Mouse (Mus musculus) embryonic facial prominence, embryonic 10.5 days (tissue): ENCODE data around the gene Fitm1. TPM values are rescaled to one million over a fixed set of nuclear protein-coding genes. Genes with fewer than 3 reads are reported as not detected.
A peak's percentile ranks its signal among the peaks of the same experiment; 100 is the strongest.

ENCODE experiments used
- DNase-seq: peaks from one replicate; pipeline ENCODE4 v3.0.0-alpha.2; 2017; ENCODE audit warnings: low spot score
- H3K27ac ChIP-seq: fragments of 300-500 bp; sonication (generic); replicated peaks from 2 replicates; pipeline ENCODE4 v1.5.1; 2016; ENCODE audit warnings: mild to moderate bottlenecking
- H3K27me3 ChIP-seq: fragments of 300-500 bp; sonication (generic); replicated peaks from 2 replicates; pipeline ENCODE4 v1.6.1; 2016; ENCODE audit warnings: low read depth, mild to moderate bottlenecking; ENCODE audit not compliant: poor library complexity, severe bottlenecking
- H3K36me3 ChIP-seq: fragments of 300-500 bp; sonication (generic); replicated peaks from 2 replicates; pipeline ENCODE4 v1.6.1; 2016; ENCODE audit warnings: mild to moderate bottlenecking, moderate library complexity
- H3K4me1 ChIP-seq: fragments of 300-500 bp; sonication (generic); 2 replicates; pipeline ENCODE4 v1.6.1; 2016
- H3K4me3 ChIP-seq: fragments of 300-500 bp; sonication (generic); 2 replicates; pipeline ENCODE4 v1.5.1; 2016; ENCODE audit warnings: mild to moderate bottlenecking, moderate library complexity
- H3K9me3 ChIP-seq: fragments of 300-500 bp; sonication (generic); 2 replicates; pipeline ENCODE4 v1.6.1; 2016; ENCODE audit warnings: mild to moderate bottlenecking
- WGBS: fragments of 180-500 bp; shearing (Covaris S2); methylation state at CpG from one replicate; pipeline ENCODE4 v1.1.7; 2016; 5-methylcytosine and 5-hydroxymethylcytosine counted together
- polyA plus RNA-seq: library from polyadenylated mRNA; unstranded; fragments of >200 nt; fragmentation: Nextera tagmentation; extraction: Ambion mirVana; gene quantifications from 2 replicates; pipeline ENCODE4 v1.2.1, GENCODE M21; 2016

The Fitm1 gene
- polyA plus RNA-seq, 1 experiment from 2014 or later, result 1.1 TPM

DNA sequence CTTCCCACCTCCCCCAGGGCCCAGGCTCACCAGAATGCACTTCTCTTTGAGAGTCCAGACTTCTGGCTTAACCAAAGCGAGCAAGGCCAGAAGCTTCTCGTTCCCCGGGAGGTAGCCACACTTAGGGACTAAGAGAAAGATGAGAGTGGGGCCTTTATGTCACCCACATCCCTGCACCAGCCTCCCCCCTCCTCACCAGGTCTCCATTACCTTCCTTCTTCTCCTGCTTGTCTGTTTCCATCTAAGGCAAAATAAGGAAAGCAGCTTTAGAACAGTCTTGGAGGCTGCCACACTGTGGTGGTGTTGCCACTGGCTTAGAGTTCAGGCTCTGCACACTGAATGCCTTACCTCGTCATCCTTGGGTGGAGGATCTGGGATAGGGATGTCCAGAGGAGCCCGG is 13.9 kb downstream of the Fitm1 start:
- Histone ChIP-seq H3K36me3 (peaks cover 39% of the 10 kb centered on the region), H3K27me3 (peaks cover 9% of the 10 kb centered on the region), H3K9me3 (no peaks in the 10 kb centered on the region), H3K4me3 (no peak overlapping the region), H3K27ac (no peak overlapping the region), H3K4me1 (peaks cover 42% of the 10 kb centered on the region)
- no peak for DNase-seq
- WGBS, result 90% methylated on average over 5 of the region's 5 CpGs

DNA sequence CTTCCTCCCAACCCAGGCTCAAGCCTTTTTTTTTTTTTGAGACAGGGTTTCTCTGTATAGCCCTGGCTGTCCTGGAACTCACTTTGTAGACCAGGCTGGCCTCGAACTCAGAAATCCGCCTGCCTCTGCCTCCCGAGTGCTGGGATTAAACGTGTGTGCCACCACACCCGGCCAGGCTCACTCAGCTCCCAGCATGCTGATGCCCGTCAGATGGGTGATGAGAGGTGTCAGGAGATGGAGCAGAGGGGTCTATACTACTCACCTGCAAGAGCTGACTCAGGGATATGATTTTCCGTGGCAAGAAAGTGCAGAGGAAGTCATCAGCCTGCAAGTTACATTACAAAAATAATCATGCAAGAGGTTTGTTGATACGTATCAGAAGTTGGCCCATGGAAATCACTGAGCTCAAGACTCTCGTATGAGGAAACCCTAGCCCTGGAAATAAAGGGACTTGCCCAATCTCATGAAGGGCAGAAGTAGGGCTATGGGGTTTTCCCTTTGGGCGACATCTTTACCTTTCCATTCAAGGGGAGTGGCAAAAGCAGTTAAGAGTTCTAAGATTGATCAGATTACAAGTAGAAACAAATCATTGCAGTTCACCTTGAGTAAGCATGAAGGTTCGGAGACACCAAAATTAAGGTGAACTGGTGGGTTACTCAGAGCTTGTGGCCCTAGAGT is 14.5 kb downstream of the Fitm1 start:
- Histone ChIP-seq H3K36me3 (peaks cover 45% of the 10 kb centered on the region), H3K4me1 (peaks cover 36% of the 10 kb centered on the region), H3K4me3 (peak overlapping the region; percentile 70), H3K27me3 (peaks cover 2% of the 10 kb centered on the region; the same call in 1 of the 2 replicates), H3K27ac (peak overlapping the region; percentile 92; the same call in 1 of the 2 replicates), H3K9me3 (no peaks in the 10 kb centered on the region)
- no peak for DNase-seq
- 90% methylated on average over 11 of the region's 11 CpGs for WGBS

DNA sequence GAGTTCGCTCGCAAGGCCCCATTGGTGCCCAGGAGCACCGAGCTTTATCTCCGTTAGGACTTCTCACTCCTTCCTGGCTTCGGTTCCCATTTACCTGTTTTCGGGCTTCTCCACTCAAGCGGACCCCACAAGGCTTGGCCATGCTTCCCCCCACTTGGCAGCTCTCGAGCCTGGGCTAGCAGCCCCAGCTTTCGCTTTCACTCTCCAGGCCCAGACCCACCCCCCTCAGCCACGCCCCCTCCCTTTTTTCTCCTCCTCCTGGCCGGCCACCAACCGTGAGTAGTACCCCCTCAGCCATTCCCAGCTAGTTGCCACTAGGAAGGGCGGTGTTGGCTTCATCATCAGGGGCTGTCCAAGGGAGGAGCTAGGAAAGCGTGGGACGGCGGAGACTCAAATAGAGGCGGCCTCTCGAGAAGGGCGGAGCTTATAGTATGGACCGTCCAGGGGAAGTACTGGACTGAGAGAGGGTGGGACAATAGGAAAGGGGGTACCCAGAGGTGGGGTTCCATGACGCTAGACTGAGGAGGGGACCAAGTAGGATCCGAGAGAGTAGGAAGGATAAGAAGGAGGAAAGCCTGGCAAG is 15.4 kb downstream of the Fitm1 start, which contains the start of gene Psme2:
TSS of gene Psme2 (minus strand) at position 366 of the 583 bp plus-strand sequence.
- H3K9me3 ChIP-seq, result no peaks in the 10 kb centered on the region
- peaks cover 28% of the 10 kb centered on the region for H3K4me1 ChIP-seq
- no peaks in the 10 kb centered on the region for H3K27me3 ChIP-seq
- DNase-seq, result peak; percentile 95
- H3K36me3 ChIP-seq, result peaks cover 55% of the 10 kb centered on the region
- H3K27ac ChIP-seq, result peak within 1 kb of the TSS; percentile 92
- 2% methylated on average over 22 of the region's 22 CpGs for WGBS
- H3K4me3 ChIP-seq, result peak within 1 kb of the TSS; percentile 70

DNA sequence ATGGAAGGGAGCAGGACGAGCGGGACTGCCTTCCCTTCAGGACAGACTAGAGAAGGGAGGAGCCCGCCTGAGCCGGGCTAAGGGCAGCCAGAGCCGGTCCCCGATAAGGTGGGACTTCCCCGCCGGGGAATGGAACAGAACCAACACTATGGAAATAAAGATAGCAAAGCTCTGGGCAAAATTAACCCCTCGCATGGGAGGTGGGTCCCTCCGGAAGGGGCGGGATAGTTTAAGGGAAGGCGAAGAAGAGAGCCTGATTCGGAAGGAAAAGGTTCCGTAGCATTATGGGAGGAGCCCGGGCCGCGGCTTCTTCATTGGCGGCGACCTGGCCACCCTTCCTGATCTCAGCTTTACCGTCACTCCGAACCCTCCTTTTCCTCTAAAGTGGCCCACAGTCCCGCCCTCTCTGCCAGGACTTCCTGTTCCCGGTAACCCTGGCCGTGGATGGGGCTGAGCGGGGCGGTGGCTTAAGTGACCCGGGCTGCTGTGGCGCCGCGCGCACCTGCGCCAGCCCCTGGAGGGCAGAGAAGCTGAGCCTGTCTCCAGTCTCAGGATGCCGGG is 16.0 kb downstream of the Fitm1 start, which contains the start of gene Rnf31:
TSS of gene Rnf31 (plus strand) at position 378 of the 561 bp plus-strand sequence.
- DNase-seq, result peak; percentile 94
- Histone ChIP-seq H3K4me3 (peak within 1 kb of the TSS; percentile 70), H3K27ac (peak within 1 kb of the TSS; percentile 92), H3K27me3 (no peaks in the 10 kb centered on the region), H3K9me3 (no peaks in the 10 kb centered on the region), H3K36me3 (peaks cover 60% of the 10 kb centered on the region), H3K4me1 (peaks cover 28% of the 10 kb centered on the region)
- WGBS, result under 1% methylated on average over 33 of the region's 33 CpGs

DNA sequence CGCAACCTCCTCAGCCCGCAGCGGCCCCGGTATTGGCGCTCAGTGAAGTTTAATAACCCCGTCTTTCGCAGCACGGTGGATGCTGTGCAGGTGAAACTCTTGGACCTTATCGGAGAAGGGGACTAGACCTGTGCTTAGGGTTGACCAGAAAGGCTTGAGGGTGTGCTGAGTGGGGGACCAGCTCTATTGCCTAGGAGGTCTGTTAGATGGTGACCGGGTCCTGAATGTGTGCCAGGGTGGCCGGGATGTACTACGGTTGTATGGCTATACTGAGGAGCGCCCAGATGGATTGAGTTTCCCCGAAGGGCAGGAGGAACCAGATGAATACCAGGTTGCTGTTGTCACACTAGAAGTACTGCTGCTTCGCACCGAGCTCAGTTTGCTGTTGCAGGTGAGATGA is 16.8 kb downstream of the Fitm1 start:
- peak; percentile 18 for DNase-seq
- Histone ChIP-seq H3K9me3 (no peaks in the 10 kb centered on the region), H3K4me1 (peaks cover 28% of the 10 kb centered on the region), H3K36me3 (peaks cover 64% of the 10 kb centered on the region), H3K27me3 (no peaks in the 10 kb centered on the region), H3K4me3 (peak overlapping the region; percentile 70), H3K27ac (peak overlapping the region; percentile 92)
- 8% methylated on average over 16 of the region's 16 CpGs for WGBS

DNA sequence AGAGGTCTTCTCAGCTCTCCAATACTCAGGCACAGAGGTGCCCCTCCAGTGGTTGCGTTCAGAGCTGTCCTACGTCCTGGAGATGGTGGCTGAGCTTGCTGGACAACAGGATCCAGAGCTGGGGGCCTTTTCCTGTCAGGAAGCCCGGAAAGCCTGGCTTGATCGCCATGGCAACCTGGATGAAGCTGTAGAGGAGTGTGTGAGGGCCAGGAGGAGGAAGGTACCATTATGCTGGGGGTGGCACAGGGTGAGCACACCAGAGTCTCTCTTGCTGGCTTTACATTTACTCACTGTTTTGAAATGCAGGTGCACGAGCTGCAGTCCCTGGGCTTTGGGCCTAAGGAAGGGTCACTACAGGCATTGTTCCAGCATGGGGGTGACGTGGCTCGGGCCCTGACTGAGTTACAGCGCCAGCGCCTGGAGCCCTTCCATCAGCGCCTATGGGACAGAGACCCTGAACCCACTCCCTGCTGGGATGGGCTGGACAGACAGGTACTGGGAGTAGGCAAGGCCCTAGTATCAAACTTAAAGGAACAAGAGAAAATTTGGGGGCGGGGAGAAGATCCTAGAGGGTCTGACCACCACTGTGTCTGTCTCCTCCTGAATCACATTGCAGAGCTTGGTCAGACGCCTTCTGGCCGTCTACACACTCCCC is 20.7 kb downstream of the Fitm1 start:
- 86% methylated on average over 13 of the region's 13 CpGs for WGBS
- Histone ChIP-seq H3K4me1 (peaks cover 18% of the 10 kb centered on the region), H3K27me3 (no peaks in the 10 kb centered on the region), H3K9me3 (no peaks in the 10 kb centered on the region), H3K36me3 (peaks cover 82% of the 10 kb centered on the region), H3K4me3 (no peak overlapping the region), H3K27ac (no peak overlapping the region)
- DNase-seq, result no peak

DNA sequence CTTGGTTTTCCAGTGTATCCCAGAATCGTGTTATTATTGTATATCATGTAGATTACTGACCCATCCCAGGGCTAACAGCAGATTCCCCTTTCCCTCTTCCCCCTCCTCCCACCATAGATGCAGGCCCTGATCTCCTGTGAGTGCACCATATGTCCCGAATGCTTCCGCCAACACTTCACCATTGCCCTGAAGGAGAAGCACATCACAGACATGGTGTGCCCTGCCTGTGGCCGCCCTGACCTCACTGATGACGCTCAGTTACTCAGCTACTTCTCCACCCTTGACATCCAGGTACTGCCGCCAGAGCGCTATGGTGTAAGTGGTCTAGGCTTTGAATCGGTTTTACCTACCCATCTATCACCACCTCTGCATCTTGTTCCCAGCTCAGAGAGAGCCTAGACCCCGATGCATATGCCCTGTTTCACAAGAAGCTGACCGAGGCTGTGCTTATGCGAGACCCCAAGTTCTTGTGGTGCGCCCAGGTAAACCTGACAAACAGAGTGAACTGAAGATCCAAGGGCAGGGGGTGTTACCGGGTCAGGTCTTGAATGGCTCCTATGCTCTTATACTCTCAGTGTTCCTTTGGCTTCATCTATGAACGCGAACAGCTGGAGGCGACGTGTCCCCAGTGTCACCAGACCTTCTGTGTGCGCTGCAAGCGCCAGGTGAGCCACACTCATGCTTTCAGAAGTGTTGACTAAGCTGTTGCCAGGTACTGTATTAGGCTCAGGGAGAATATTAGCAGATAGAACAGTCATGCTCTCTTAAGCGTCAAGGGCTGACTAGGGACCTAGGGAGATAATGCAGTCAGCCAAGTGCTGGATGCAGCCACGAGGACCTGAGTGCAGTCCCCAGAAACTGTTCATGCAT is 23.3 kb downstream of the Fitm1 start:
- 94% methylated on average over 21 of the region's 21 CpGs for WGBS
- no peaks in the 10 kb centered on the region for H3K27me3 ChIP-seq
- H3K9me3 ChIP-seq, result no peaks in the 10 kb centered on the region
- H3K4me3 ChIP-seq, result no peak overlapping the region
- H3K4me1 ChIP-seq, result peaks cover 10% of the 10 kb centered on the region
- no peak overlapping the region for H3K27ac ChIP-seq
- DNase-seq, result no peak
- H3K36me3 ChIP-seq, result peaks cover 100% of the 10 kb centered on the region

DNA sequence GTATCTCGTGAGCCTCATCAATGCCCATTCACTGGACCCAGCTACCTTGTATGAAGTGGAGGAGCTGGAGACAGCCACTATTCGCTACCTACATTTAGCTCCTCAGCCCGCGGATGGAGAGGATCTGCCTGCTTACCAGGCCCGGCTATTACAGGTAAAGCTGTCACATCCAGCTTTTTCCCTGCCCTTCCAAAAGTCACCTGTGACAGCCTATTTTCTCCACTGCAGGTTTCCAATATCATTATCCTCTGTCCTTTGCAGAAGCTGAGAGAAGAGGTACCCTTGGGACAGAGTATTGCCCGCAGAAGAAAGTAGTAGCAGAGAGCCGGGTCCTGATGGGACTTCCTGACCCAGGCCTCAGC is 27.8 kb downstream of the Fitm1 start, which contains the start of gene Irf9:
TSS of gene Irf9 (plus strand) at position 301 of the 362 bp plus-strand sequence.
- Histone ChIP-seq H3K36me3 (peaks cover 95% of the 10 kb centered on the region), H3K4me3 (peak within 1 kb of the TSS; percentile 46), H3K4me1 (peaks cover 20% of the 10 kb centered on the region), H3K9me3 (no peaks in the 10 kb centered on the region), H3K27ac (peak within 1 kb of the TSS; percentile 74), H3K27me3 (no peaks in the 10 kb centered on the region)
- 89% methylated on average over 7 of the region's 7 CpGs for WGBS
- no peak for DNase-seq

DNA sequence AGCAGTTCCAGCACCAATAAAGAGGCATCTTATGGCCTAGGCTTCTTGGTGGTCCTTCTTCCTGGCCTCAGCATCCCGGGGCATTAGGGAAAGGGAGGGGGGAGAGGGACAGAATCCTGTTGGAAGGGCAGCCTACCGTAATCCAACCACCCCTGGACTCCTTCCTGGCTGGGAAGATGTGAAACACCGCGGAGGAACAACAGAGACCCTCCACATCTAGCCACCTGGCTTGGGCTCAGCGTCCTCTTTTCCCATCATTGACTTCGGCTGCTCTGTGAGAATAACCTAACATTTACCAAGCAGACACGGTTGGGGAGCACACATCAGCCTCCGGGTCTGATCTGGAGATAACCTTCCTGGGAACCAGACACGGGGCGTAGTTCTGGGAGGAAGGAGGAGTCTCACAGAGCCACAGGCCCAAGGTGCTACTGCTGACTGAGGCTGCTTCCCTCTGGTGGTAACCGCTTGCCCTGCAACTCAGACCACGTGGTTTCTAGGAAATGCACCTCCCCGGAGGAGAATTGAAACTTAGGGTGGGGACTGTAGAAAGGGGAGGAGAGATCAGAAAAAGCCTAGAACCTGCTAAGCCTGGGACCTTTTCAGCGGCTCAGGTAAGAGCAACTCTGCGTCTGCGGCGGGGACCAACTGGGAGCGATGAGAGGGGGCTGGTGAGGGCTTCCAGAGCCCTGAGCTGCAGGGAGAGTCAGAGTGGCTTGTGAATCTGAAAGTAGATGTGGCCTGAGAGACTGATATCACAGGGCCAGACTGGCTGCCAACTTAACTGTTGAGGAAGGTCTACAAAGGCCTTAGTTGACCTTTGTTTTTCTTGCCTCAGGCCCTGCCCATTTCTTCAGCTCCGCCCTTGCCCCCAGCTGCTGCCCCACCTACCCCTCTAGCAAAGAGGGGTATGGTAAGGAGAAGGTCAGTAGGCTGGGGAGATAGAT is 28.5 kb downstream of the Fitm1 start:
- peaks cover 20% of the 10 kb centered on the region for H3K4me1 ChIP-seq
- peak overlapping the region; percentile 46 for H3K4me3 ChIP-seq
- 19% methylated on average over 19 of the region's 19 CpGs for WGBS
- H3K36me3 ChIP-seq, result peaks cover 95% of the 10 kb centered on the region
- H3K27me3 ChIP-seq, result no peaks in the 10 kb centered on the region
- H3K9me3 ChIP-seq, result no peaks in the 10 kb centered on the region
- peak; percentile 87 for DNase-seq
- H3K27ac ChIP-seq, result peak overlapping the region; percentile 74

DNA sequence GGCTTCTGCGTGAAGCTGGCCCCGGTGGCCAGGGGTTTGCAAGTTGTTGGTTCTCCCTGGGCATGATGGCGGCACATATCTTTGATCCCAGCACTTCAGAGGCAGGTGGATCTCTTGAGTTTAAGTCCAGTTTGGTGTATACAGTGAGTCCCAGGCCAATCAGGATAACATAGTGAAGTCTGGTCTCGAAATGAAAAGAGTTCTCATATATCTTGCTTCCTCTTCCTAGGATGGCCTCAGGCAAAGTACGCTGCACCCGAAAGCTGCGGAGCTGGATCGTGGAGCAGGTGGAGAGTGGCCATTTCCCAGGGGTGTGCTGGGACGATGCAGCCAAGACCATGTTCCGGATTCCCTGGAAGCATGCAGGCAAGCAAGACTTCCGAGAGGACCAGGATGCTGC is 29.4 kb downstream of the Fitm1 start:
- H3K27me3 ChIP-seq, result no peaks in the 10 kb centered on the region
- no peak overlapping the region for H3K27ac ChIP-seq
- H3K4me3 ChIP-seq, result peak overlapping the region; percentile 46; the same call in 1 of the 2 replicates
- peaks cover 95% of the 10 kb centered on the region for H3K36me3 ChIP-seq
- no peaks in the 10 kb centered on the region for H3K9me3 ChIP-seq
- H3K4me1 ChIP-seq, result peaks cover 20% of the 10 kb centered on the region
- no peak for DNase-seq
- WGBS, result 90% methylated on average over 11 of the region's 11 CpGs
